Mouse (Mus musculus) lung, adult 2 months (tissue): ENCODE measurements around the gene Gin1.

Experiments used
- CTCF ChIP-seq: fragments of 200-500 bp; IDR thresholded peaks from 2 replicates; pipeline ENCODE4 v1.5.1; 2011; ENCODE audit warnings: mild to moderate bottlenecking, low read length, control low read depth; ENCODE audit not compliant: insufficient read depth
- POLR2A ChIP-seq: fragments of 200-500 bp; IDR thresholded peaks from 2 replicates; pipeline ENCODE4 v1.6.1; 2011; ENCODE audit warnings: low read depth, mild to moderate bottlenecking, control low read depth, low read length, borderline replicate concordance; ENCODE audit errors: extremely low read depth

GRCm38 (mm10) chr1:97761477-97761876 is 8.5 kb upstream of the Gin1 start:
- TF ChIP-seq POLR2A (no peak), CTCF (no peak)
